Mouse (Mus musculus) brain, embryonic 14.5 days (tissue): ENCODE measurements around the gene Ankrd12.

Experiments used
- CTCF ChIP-seq: fragments of 200-500 bp; IDR thresholded peaks from 2 replicates; pipeline ENCODE4 v1.5.1; 2012; ENCODE audit warnings: inconsistent platforms, mild to moderate bottlenecking, moderate library complexity, borderline replicate concordance; ENCODE audit not compliant: insufficient read depth, insufficient read length; ENCODE audit errors: extremely low read depth
- POLR2A ChIP-seq: fragments of 200-500 bp; IDR thresholded peaks from 2 replicates; pipeline ENCODE4 v1.6.1; 2012; ENCODE audit warnings: mild to moderate bottlenecking, inconsistent platforms, borderline replicate concordance; ENCODE audit not compliant: poor library complexity, insufficient read depth, insufficient read length, severe bottlenecking; ENCODE audit errors: extremely low read depth

DNA sequence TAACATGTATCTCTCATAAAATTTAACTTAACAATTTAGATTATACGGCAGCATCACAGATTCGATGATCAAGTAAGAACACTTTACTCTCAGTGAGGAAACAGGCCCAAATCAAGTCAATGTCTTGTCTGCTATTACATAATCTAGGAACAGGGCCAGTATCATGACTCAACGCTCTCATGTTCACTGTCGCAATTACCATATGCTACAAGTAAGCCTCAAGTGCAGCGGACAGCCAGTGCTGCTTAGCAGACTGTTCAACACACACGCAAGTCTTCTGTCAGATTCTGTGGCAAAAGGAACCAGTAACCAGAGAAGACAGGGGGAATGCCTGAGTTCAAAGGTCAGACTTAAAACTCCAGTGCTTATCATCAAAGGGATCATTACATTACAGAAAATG lies 145.9 kb downstream of the Ankrd12 start:
- TF ChIP-seq CTCF, result no peak
- no peak for TF ChIP-seq POLR2A
